Mouse (Mus musculus): ENCODE data around the gene Dll1. TPM values are rescaled to one million over a fixed set of nuclear protein-coding genes. Genes with fewer than 3 reads are reported as not detected.

The Dll1 gene
- 1 to 10 TPM; 1.4 to 4.0 (median 2.1) TPM for total RNA-seq (2022)

- peak in 1 of 2 experiments; percentile 4 for DNase-seq (ENCODE audit: low spot score in 2 of 2)
Observed at GRCm38 (mm10) chr17:15376494-15377181, at the start of gene Dll1. Dll1 (minus strand) TSS chr17:15376872.

GRCm38 (mm10) chr17:15425931-15426330, 49.3 kb upstream of the Dll1 start:
- DNase-seq (ENCODE audit: low spot score in 2 of 2): no peak

GRCm38 (mm10) chr17:15423080-15423765, 46.6 kb upstream of the Dll1 start:
- DNase-seq (ENCODE audit: low spot score in 2 of 2): peak in 1 of 2 experiments; percentile 42

- no peak for DNase-seq (ENCODE audit: low spot score in 2 of 2)
Observed at GRCm38 (mm10) chr17:15422666-15423065, 46.0 kb upstream of the Dll1 start.

GRCm38 (mm10) chr17:15421446-15421845, 44.8 kb upstream of the Dll1 start:
- DNase-seq (ENCODE audit: low spot score in 2 of 2): no peak

GRCm38 (mm10) chr17:15420021-15420603, 43.4 kb upstream of the Dll1 start:
- DNase-seq (ENCODE audit: low spot score in 2 of 2): no peak

GRCm38 (mm10) chr17:15419534-15419933, 42.9 kb upstream of the Dll1 start:
- no peak for DNase-seq (ENCODE audit: low spot score in 2 of 2)

GRCm38 (mm10) chr17:15416596-15417215, 40.0 kb upstream of the Dll1 start:
- DNase-seq (ENCODE audit: low spot score in 2 of 2): no peak

- no peak for DNase-seq (ENCODE audit: low spot score in 2 of 2)
Observed at GRCm38 (mm10) chr17:15410861-15411260, 34.2 kb upstream of the Dll1 start.

- no peak for DNase-seq (ENCODE audit: low spot score in 2 of 2)
Observed at GRCm38 (mm10) chr17:15409261-15409660, 32.6 kb upstream of the Dll1 start.

GRCm38 (mm10) chr17:15406576-15406975, 29.9 kb upstream of the Dll1 start:
- no peak for DNase-seq (ENCODE audit: low spot score in 2 of 2)

- DNase-seq (ENCODE audit: low spot score in 2 of 2): no peak
Observed at GRCm38 (mm10) chr17:15401716-15402115, 25.0 kb upstream of the Dll1 start.

GRCm38 (mm10) chr17:15395997-15396675, 19.5 kb upstream of the Dll1 start, which contains the start of gene Fam120b:
Fam120b (plus strand) TSS chr17:15396202.
- DNase-seq (ENCODE audit: low spot score in 2 of 2): peak; percentile 75 to 90

GRCm38 (mm10) chr17:15389356-15389755, 12.7 kb upstream of the Dll1 start:
- no peak for DNase-seq (ENCODE audit: low spot score in 2 of 2)

GRCm38 (mm10) chr17:15388892-15389291, 12.2 kb upstream of the Dll1 start:
- no peak for DNase-seq (ENCODE audit: low spot score in 2 of 2)

GRCm38 (mm10) chr17:15383360-15383759, 6.7 kb upstream of the Dll1 start:
- DNase-seq (ENCODE audit: low spot score in 2 of 2): no peak

- no peak for DNase-seq (ENCODE audit: low spot score in 2 of 2)
Observed at GRCm38 (mm10) chr17:15381869-15382660, 5.4 kb upstream of the Dll1 start.

- DNase-seq (ENCODE audit: low spot score in 2 of 2): no peak
Observed at GRCm38 (mm10) chr17:15381092-15381860, 4.6 kb upstream of the Dll1 start.

GRCm38 (mm10) chr17:15380641-15381051, 4.0 kb upstream of the Dll1 start:
- peak in 1 of 2 experiments; percentile 23 for DNase-seq (ENCODE audit: low spot score in 2 of 2)
